Mouse (Mus musculus): Measurements from ENCODE around the gene Ndufb8. TPM values are rescaled to one million over a fixed set of nuclear protein-coding genes. Genes with fewer than 3 reads are reported as not detected.

The Ndufb8 gene
- polyA plus RNA-seq, 1 experiment from 2014 or later = 524 TPM

GRCm38 (mm10) chr19:44514521-44515451, 40.5 kb downstream of the Ndufb8 start:
- Histone ChIP-seq H3K4me3 (replicated peaks; ENCODE audit: low read length) (no peak overlapping the region), H3K36me3 (ENCODE audit: control insufficient read depth, insufficient read depth, low read length) (no peaks in the 10 kb centered on the region), H3K4me2 (ENCODE audit: low read depth, low read length) (peak overlapping the region; percentile 11), H3K27ac (ENCODE audit: low read length) (peak overlapping the region; percentile 37), H3K9me3 (replicated peaks; ENCODE audit: control insufficient read depth, low read length) (no peaks in the 10 kb centered on the region), H3K4me1 (ENCODE audit: control insufficient read depth, insufficient read depth, low read length) (peaks cover 22% of the 10 kb centered on the region), H3K27me3 (ENCODE audit: control insufficient read depth, insufficient read depth, low read length) (peaks cover 39% of the 10 kb centered on the region), H3K9ac (ENCODE audit: low read length) (no peak overlapping the region)
- no peak for ATAC-seq (ENCODE audit: insufficient read depth, low FRiP score)
- 16% methylated on average over 14 of the region's 14 CpGs for WGBS

GRCm38 (mm10) chr19:44513921-44514482, 41.2 kb downstream of the Ndufb8 start:
- 34% methylated on average over 7 of the region's 7 CpGs for WGBS
- Histone ChIP-seq H3K36me3 (ENCODE audit: control insufficient read depth, insufficient read depth, low read length) (no peaks in the 10 kb centered on the region), H3K27ac (ENCODE audit: low read length) (0 out of 2 replicates have a peak overlapping the region, but pooled peaks have one; percentile 37)

GRCm38 (mm10) chr19:44513054-44513833, 42.0 kb downstream of the Ndufb8 start:
- Histone ChIP-seq H3K4me1 (ENCODE audit: control insufficient read depth, insufficient read depth, low read length) (peaks cover 17% of the 10 kb centered on the region), H3K4me2 (ENCODE audit: low read depth, low read length) (no peak overlapping the region)
- WGBS = 34% methylated on average over 11 of the region's 11 CpGs

More at GRCm38 (mm10) chr19:44513921-44514482, 41.2 kb downstream of the Ndufb8 start:
- ATAC-seq (ENCODE audit: insufficient read depth, low FRiP score) = no peak
- Histone ChIP-seq H3K9ac (ENCODE audit: low read length) (no peak overlapping the region), H3K9me3 (replicated peaks; ENCODE audit: control insufficient read depth, low read length) (no peaks in the 10 kb centered on the region), H3K4me2 (ENCODE audit: low read depth, low read length) (peak overlapping the region; percentile 11), H3K4me1 (ENCODE audit: control insufficient read depth, insufficient read depth, low read length) (peaks cover 20% of the 10 kb centered on the region), H3K4me3 (replicated peaks; ENCODE audit: low read length) (no peak overlapping the region), H3K27me3 (ENCODE audit: control insufficient read depth, insufficient read depth, low read length) (peaks cover 44% of the 10 kb centered on the region)

GRCm38 (mm10) chr19:44512601-44513000, 42.6 kb downstream of the Ndufb8 start:
- H3K27me3 ChIP-seq (ENCODE audit: control insufficient read depth, insufficient read depth, low read length) = peaks cover 47% of the 10 kb centered on the region
- H3K4me1 ChIP-seq (ENCODE audit: control insufficient read depth, insufficient read depth, low read length) = peaks cover 17% of the 10 kb centered on the region
- WGBS = 45% methylated on average over 5 of the region's 5 CpGs

More at GRCm38 (mm10) chr19:44513054-44513833, 42.0 kb downstream of the Ndufb8 start:
- no peaks in the 10 kb centered on the region for H3K9me3 ChIP-seq (replicated peaks; ENCODE audit: control insufficient read depth, low read length)
- H3K9ac ChIP-seq (ENCODE audit: low read length) = no peak overlapping the region
- ATAC-seq (ENCODE audit: insufficient read depth, low FRiP score) = no peak
- no peaks in the 10 kb centered on the region for H3K36me3 ChIP-seq (ENCODE audit: control insufficient read depth, insufficient read depth, low read length)
- H3K27me3 ChIP-seq (ENCODE audit: control insufficient read depth, insufficient read depth, low read length) = peaks cover 47% of the 10 kb centered on the region
- no peak overlapping the region for H3K4me3 ChIP-seq (replicated peaks; ENCODE audit: low read length)
- H3K27ac ChIP-seq (ENCODE audit: low read length) = no peak overlapping the region

GRCm38 (mm10) chr19:44511451-44512231, 43.6 kb downstream of the Ndufb8 start:
- H3K9me3 ChIP-seq (replicated peaks; ENCODE audit: control insufficient read depth, low read length) = no peaks in the 10 kb centered on the region
- ATAC-seq (ENCODE audit: insufficient read depth, low FRiP score) = no peak
- peak overlapping the region; percentile 49 for H3K4me3 ChIP-seq (replicated peaks; ENCODE audit: low read length)
- H3K4me2 ChIP-seq (ENCODE audit: low read depth, low read length) = peak overlapping the region; percentile 79
- WGBS = 2% methylated on average over 66 of the region's 66 CpGs
- H3K4me1 ChIP-seq (ENCODE audit: control insufficient read depth, insufficient read depth, low read length) = peaks cover 17% of the 10 kb centered on the region
- peaks cover 47% of the 10 kb centered on the region for H3K27me3 ChIP-seq (ENCODE audit: control insufficient read depth, insufficient read depth, low read length)
- peak overlapping the region; percentile 53 for H3K9ac ChIP-seq (ENCODE audit: low read length)
- no peaks in the 10 kb centered on the region for H3K36me3 ChIP-seq (ENCODE audit: control insufficient read depth, insufficient read depth, low read length)
- no peak overlapping the region for H3K27ac ChIP-seq (ENCODE audit: low read length)

More at GRCm38 (mm10) chr19:44512601-44513000, 42.6 kb downstream of the Ndufb8 start:
- no peaks in the 10 kb centered on the region for H3K9me3 ChIP-seq (replicated peaks; ENCODE audit: control insufficient read depth, low read length)
- H3K27ac ChIP-seq (ENCODE audit: low read length) = no peak overlapping the region
- no peak for ATAC-seq (ENCODE audit: insufficient read depth, low FRiP score)
- no peak overlapping the region for H3K4me2 ChIP-seq (ENCODE audit: low read depth, low read length)
- no peaks in the 10 kb centered on the region for H3K36me3 ChIP-seq (ENCODE audit: control insufficient read depth, insufficient read depth, low read length)
- no peak overlapping the region for H3K9ac ChIP-seq (ENCODE audit: low read length)
- no peak overlapping the region for H3K4me3 ChIP-seq (replicated peaks; ENCODE audit: low read length)

GRCm38 (mm10) chr19:44510534-44511175, 44.6 kb downstream of the Ndufb8 start:
- WGBS = 11% methylated on average over 12 of the region's 12 CpGs
- Histone ChIP-seq H3K27ac (ENCODE audit: low read length) (no peak overlapping the region), H3K9me3 (replicated peaks; ENCODE audit: control insufficient read depth, low read length) (no peaks in the 10 kb centered on the region), H3K4me3 (replicated peaks; ENCODE audit: low read length) (peak overlapping the region; percentile 49; the same call in 1 of the 2 replicates), H3K36me3 (ENCODE audit: control insufficient read depth, insufficient read depth, low read length) (no peaks in the 10 kb centered on the region), H3K27me3 (ENCODE audit: control insufficient read depth, insufficient read depth, low read length) (peaks cover 47% of the 10 kb centered on the region), H3K9ac (ENCODE audit: low read length) (no peak overlapping the region), H3K4me1 (ENCODE audit: control insufficient read depth, insufficient read depth, low read length) (peaks cover 17% of the 10 kb centered on the region), H3K4me2 (ENCODE audit: low read depth, low read length) (peak overlapping the region; percentile 40; the same call in 1 of the 2 replicates)
- ATAC-seq (ENCODE audit: insufficient read depth, low FRiP score) = no peak

GRCm38 (mm10) chr19:44502741-44503140, 52.5 kb downstream of the Ndufb8 start:
- 73% methylated on average over 4 of the region's 4 CpGs for WGBS

GRCm38 (mm10) chr19:44501925-44502324, 53.3 kb downstream of the Ndufb8 start:
- H3K4me2 ChIP-seq (ENCODE audit: low read depth, low read length) = no peak overlapping the region
- H3K4me1 ChIP-seq (ENCODE audit: control insufficient read depth, insufficient read depth, low read length) = no peaks in the 10 kb centered on the region
- WGBS = 67% methylated on average over 6 of the region's 6 CpGs
- no peak overlapping the region for H3K4me3 ChIP-seq (replicated peaks; ENCODE audit: low read length)
- no peak for ATAC-seq (ENCODE audit: insufficient read depth, low FRiP score)
- no peak overlapping the region for H3K27ac ChIP-seq (ENCODE audit: low read length)
- no peaks in the 10 kb centered on the region for H3K36me3 ChIP-seq (ENCODE audit: control insufficient read depth, insufficient read depth, low read length)
- no peak overlapping the region for H3K9ac ChIP-seq (ENCODE audit: low read length)
- peaks cover 6% of the 10 kb centered on the region; the same call in 1 of the 2 replicates for H3K27me3 ChIP-seq (ENCODE audit: control insufficient read depth, insufficient read depth, low read length)
- H3K9me3 ChIP-seq (replicated peaks; ENCODE audit: control insufficient read depth, low read length) = no peaks in the 10 kb centered on the region

More at GRCm38 (mm10) chr19:44502741-44503140, 52.5 kb downstream of the Ndufb8 start:
- no peak overlapping the region for H3K4me2 ChIP-seq (ENCODE audit: low read depth, low read length)
- no peak overlapping the region for H3K4me3 ChIP-seq (replicated peaks; ENCODE audit: low read length)
- no peaks in the 10 kb centered on the region for H3K4me1 ChIP-seq (ENCODE audit: control insufficient read depth, insufficient read depth, low read length)
- no peak overlapping the region for H3K27ac ChIP-seq (ENCODE audit: low read length)
- H3K36me3 ChIP-seq (ENCODE audit: control insufficient read depth, insufficient read depth, low read length) = no peaks in the 10 kb centered on the region
- no peaks in the 10 kb centered on the region for H3K9me3 ChIP-seq (replicated peaks; ENCODE audit: control insufficient read depth, low read length)
- no peak for ATAC-seq (ENCODE audit: insufficient read depth, low FRiP score)
- H3K27me3 ChIP-seq (ENCODE audit: control insufficient read depth, insufficient read depth, low read length) = peaks cover 3% of the 10 kb centered on the region; the same call in 1 of the 2 replicates
- H3K9ac ChIP-seq (ENCODE audit: low read length) = no peak overlapping the region

Data from stomach, embryonic 16.5 days (tissue).